Mouse (Mus musculus) neural tube, embryonic 13.5 days (tissue): ENCODE results near the gene Kcnma1. TPM values are rescaled to one million over a fixed set of nuclear protein-coding genes. Genes with fewer than 3 reads are reported as not detected.
A peak's percentile ranks its signal among the peaks of the same experiment; 100 is the strongest.

Experiments
- ATAC-seq: fragments of 200-750 bp; cut with Nextera tagmentation; 2 replicates; pipeline ENCODE4 v1.8.0; 2017; ENCODE audit warnings: low read depth, mild to moderate bottlenecking, moderate TSS enrichment, moderate library complexity
- H3K27ac ChIP-seq: fragments of 300-500 bp; sonication (generic); replicated peaks from 2 replicates; pipeline ENCODE4 v1.5.1; 2015; ENCODE audit warnings: moderate library complexity, mild to moderate bottlenecking, inconsistent platforms
- H3K27me3 ChIP-seq: fragments of 300-500 bp; sonication (generic); 2 replicates; pipeline ENCODE4 v1.6.1; 2015; ENCODE audit warnings: mild to moderate bottlenecking, inconsistent platforms
- H3K36me3 ChIP-seq: fragments of 300-500 bp; sonication (generic); 2 replicates; pipeline ENCODE4 v1.6.1; 2015; ENCODE audit warnings: mild to moderate bottlenecking, inconsistent platforms
- H3K4me1 ChIP-seq: fragments of 300-500 bp; sonication (generic); replicated peaks from 2 replicates; pipeline ENCODE4 v1.6.1; 2015; ENCODE audit warnings: inconsistent platforms
- H3K4me2 ChIP-seq: fragments of 300-500 bp; sonication (generic); 2 replicates; pipeline ENCODE4 v1.6.1; 2015; ENCODE audit warnings: inconsistent platforms, mild to moderate bottlenecking, moderate library complexity
- H3K4me3 ChIP-seq: fragments of 300-500 bp; sonication (generic); 2 replicates; pipeline ENCODE4 v1.5.1; 2015; ENCODE audit warnings: mild to moderate bottlenecking, inconsistent platforms
- H3K9ac ChIP-seq: fragments of 300-500 bp; sonication (generic); 2 replicates; pipeline ENCODE4 v1.6.1; 2015; ENCODE audit warnings: moderate library complexity, mild to moderate bottlenecking, inconsistent platforms
- H3K9me3 ChIP-seq: fragments of 300-500 bp; sonication (generic); 2 replicates; pipeline ENCODE4 v1.6.1; 2016; ENCODE audit warnings: inconsistent platforms
- WGBS: fragments of 180-500 bp; shearing (Covaris S2); methylation state at CpG from one replicate; pipeline ENCODE4 v1.1.7; 2015; 5-methylcytosine and 5-hydroxymethylcytosine counted together
- polyA plus RNA-seq: library from polyadenylated mRNA; unstranded; fragments of >200 nt; fragmentation: Nextera tagmentation; extraction: Ambion mirVana; gene quantifications from 2 replicates; pipeline ENCODE4 v1.2.1, GENCODE M21; 2015

The Kcnma1 gene
- polyA plus RNA-seq, 1 experiment from 2014 or later: 13.1 TPM

- Histone ChIP-seq H3K9me3 (no peaks in the 10 kb centered on the region), H3K9ac (peak overlapping the region; percentile 85), H3K36me3 (no peaks in the 10 kb centered on the region), H3K4me2 (peak overlapping the region; percentile 69), H3K4me3 (peak overlapping the region; percentile 78), H3K27ac (peak overlapping the region; percentile 92), H3K4me1 (peaks cover 40% of the 10 kb centered on the region), H3K27me3 (peaks cover 52% of the 10 kb centered on the region)
- WGBS: under 1% methylated on average over 71 of the region's 82 CpGs
- ATAC-seq: peak; percentile 75
Observed at GRCm38 (mm10) chr14:24004471-24005271, 9.6 kb downstream of the Kcnma1 start.

DNA sequence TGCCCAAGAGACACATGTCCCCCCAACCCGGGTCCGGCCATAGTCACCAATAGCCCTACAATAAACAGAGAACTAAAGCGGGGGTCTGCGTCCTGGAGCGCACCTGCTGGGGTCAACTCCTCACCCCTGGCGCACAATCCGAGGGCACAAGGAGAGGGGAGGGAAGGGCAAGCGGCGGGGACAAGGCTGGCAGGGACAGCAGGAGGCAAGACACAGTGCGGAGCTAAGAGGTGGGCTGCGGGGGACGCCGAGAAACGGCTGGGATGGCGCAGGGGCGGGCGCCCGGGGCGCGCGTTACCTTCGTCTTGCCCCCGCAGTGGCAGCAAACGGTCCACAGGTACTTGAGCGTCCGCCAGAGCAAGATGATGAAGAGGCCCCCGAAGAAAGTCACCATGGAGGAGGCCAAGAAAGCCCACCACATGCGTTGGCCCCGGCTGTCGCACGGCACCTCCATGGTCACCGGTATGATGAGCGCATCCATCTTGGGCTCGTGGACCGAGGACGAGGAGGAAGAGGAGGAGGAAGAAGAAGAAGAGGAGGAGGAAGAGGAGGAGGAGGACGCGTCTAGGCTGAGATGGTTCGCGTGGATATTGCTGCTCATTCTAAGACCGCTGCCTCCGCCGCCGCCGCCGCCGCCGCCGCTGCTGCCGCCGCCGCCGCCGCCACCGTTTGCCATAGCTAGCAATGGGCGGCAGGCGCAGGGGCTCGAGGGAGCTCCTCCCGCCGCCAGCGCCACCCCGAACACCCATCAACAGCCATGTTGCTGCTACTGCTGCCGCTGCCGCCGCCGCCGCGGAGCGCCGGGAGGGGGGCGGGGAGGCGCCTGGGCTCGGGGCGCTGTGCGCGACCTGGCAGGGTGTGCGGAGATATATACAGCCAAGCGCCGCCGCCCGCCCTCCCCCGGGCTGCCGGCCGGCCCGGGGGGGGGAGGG, 10.6 kb downstream of the Kcnma1 start:
- H3K4me2 ChIP-seq: peak overlapping the region; percentile 69
- peak overlapping the region; percentile 92 for H3K27ac ChIP-seq
- under 1% methylated on average over 74 of the region's 85 CpGs for WGBS
- peak; percentile 83 for ATAC-seq
- H3K9ac ChIP-seq: peak overlapping the region; percentile 85
- H3K4me1 ChIP-seq: peaks cover 40% of the 10 kb centered on the region
- no peaks in the 10 kb centered on the region for H3K36me3 ChIP-seq
- H3K9me3 ChIP-seq: no peaks in the 10 kb centered on the region
- peak overlapping the region; percentile 78 for H3K4me3 ChIP-seq
- H3K27me3 ChIP-seq: peaks cover 52% of the 10 kb centered on the region

GRCm38 (mm10) chr14:24002647-24003046, 11.6 kb downstream of the Kcnma1 start:
- no peaks in the 10 kb centered on the region for H3K9me3 ChIP-seq
- H3K27me3 ChIP-seq: peaks cover 47% of the 10 kb centered on the region
- H3K4me1 ChIP-seq: peaks cover 40% of the 10 kb centered on the region
- peak overlapping the region; percentile 69 for H3K4me2 ChIP-seq
- ATAC-seq: no peak
- no peaks in the 10 kb centered on the region for H3K36me3 ChIP-seq
- no peak overlapping the region for H3K27ac ChIP-seq
- WGBS: 56% methylated on average over 5 of the region's 5 CpGs
- peak overlapping the region; percentile 85 for H3K9ac ChIP-seq
- peak overlapping the region; percentile 78 for H3K4me3 ChIP-seq

GRCm38 (mm10) chr14:23997912-23998311, 16.4 kb downstream of the Kcnma1 start:
- no peak for ATAC-seq
- Histone ChIP-seq H3K4me3 (no peak overlapping the region), H3K9me3 (no peaks in the 10 kb centered on the region), H3K4me1 (peaks cover 17% of the 10 kb centered on the region), H3K27ac (no peak overlapping the region), H3K27me3 (peaks cover 18% of the 10 kb centered on the region), H3K4me2 (no peak overlapping the region), H3K9ac (no peak overlapping the region), H3K36me3 (no peaks in the 10 kb centered on the region)
- 79% methylated on average over 6 of the region's 6 CpGs for WGBS

DNA sequence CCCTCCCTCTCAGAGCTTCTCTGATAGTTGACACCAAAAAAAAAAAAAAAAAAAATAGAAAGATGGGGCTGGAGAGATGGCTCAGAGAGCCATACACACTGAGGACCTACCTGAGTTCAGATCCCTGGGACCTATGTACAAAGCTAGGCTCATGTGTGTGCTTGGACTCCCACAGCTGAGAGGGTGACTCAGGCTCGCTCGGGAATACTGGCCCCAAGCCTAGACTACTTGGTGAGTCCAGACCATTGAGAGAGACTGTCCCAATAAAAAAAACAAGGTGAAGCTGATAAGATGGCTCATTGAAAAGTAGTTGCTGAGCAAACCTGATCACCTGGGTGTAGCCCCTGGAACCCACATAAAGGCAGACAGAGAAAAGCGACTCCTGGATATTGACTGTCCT, 18.5 kb downstream of the Kcnma1 start:
- no peak overlapping the region for H3K9ac ChIP-seq
- no peak for ATAC-seq
- no peak overlapping the region for H3K4me3 ChIP-seq
- no peak overlapping the region for H3K27ac ChIP-seq
- no peaks in the 10 kb centered on the region for H3K36me3 ChIP-seq
- H3K9me3 ChIP-seq: no peaks in the 10 kb centered on the region
- H3K27me3 ChIP-seq: peaks cover under 1% of the 10 kb centered on the region; the same call in 1 of the 2 replicates
- H3K4me1 ChIP-seq: peaks cover 1% of the 10 kb centered on the region; the same call in 1 of the 2 replicates
- WGBS: 90% methylated on average over 3 of the region's 3 CpGs
- H3K4me2 ChIP-seq: no peak overlapping the region

DNA sequence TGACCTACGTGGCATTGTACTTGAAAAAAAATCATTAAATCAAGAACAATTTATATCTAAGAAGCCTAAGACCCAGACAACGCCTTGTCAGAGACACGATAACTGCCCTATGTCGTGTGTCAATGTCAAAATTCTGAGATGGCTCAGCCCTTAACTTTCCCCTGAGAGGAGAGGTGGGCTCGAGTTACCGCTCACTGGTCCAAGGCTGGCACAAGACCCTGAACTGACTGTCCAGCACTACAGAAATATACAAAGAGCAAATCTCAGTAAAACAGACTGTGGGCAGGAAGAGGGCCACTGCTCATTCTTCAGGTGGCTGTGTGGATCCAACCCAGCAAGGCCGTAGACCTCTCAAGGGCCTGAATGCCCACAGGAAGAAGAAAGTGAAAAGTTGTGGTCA, 23.4 kb downstream of the Kcnma1 start:
- no peak overlapping the region for H3K4me3 ChIP-seq

GRCm38 (mm10) chr14:23989696-23990095, 24.6 kb downstream of the Kcnma1 start:
- Histone ChIP-seq H3K4me3 (no peak overlapping the region), H3K27ac (no peak overlapping the region), H3K9ac (no peak overlapping the region), H3K36me3 (no peaks in the 10 kb centered on the region), H3K4me1 (peaks cover 10% of the 10 kb centered on the region; the same call in 1 of the 2 replicates), H3K27me3 (no peaks in the 10 kb centered on the region), H3K9me3 (no peaks in the 10 kb centered on the region), H3K4me2 (no peak overlapping the region)
- WGBS: 82% methylated on average over 11 of the region's 11 CpGs
- no peak for ATAC-seq

More for the DNA sequence above, 23.4 kb downstream of the Kcnma1 start:
- WGBS: 86% methylated on average over 7 of the region's 7 CpGs
- no peak for ATAC-seq
- Histone ChIP-seq H3K4me2 (no peak overlapping the region), H3K4me1 (peaks cover 10% of the 10 kb centered on the region; the same call in 1 of the 2 replicates), H3K9ac (no peak overlapping the region), H3K9me3 (no peaks in the 10 kb centered on the region), H3K36me3 (no peaks in the 10 kb centered on the region), H3K27ac (no peak overlapping the region), H3K27me3 (no peaks in the 10 kb centered on the region)

GRCm38 (mm10) chr14:23982205-23982604, 32.1 kb downstream of the Kcnma1 start:
- H3K9me3 ChIP-seq: no peaks in the 10 kb centered on the region
- WGBS: 87% methylated on average over 8 of the region's 8 CpGs
- no peak for ATAC-seq
- H3K27me3 ChIP-seq: no peaks in the 10 kb centered on the region
- no peak overlapping the region for H3K9ac ChIP-seq
- no peak overlapping the region for H3K27ac ChIP-seq
- H3K4me1 ChIP-seq: no peaks in the 10 kb centered on the region
- H3K36me3 ChIP-seq: no peaks in the 10 kb centered on the region
- H3K4me2 ChIP-seq: no peak overlapping the region
- no peak overlapping the region for H3K4me3 ChIP-seq

DNA sequence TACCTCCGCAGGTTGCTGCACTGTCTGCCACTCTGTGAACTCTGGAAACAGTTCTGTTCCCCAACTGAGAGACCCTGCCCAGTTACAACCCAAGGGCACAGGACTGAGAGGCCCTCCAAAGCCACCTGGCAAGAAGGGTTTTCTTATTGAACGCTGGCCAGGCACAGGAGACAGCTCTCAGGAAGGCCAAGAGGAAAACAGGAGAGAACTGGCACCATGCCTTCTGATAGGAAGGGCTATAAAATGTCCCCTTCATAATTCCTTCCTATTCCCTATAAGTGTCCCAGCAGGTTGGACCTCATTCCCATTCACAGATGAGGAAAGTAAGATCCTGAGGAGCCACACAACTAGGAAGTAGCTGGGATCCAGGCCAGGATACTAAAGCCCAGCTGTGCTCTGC, 39.6 kb downstream of the Kcnma1 start:
- H3K27ac ChIP-seq: no peak overlapping the region

DNA sequence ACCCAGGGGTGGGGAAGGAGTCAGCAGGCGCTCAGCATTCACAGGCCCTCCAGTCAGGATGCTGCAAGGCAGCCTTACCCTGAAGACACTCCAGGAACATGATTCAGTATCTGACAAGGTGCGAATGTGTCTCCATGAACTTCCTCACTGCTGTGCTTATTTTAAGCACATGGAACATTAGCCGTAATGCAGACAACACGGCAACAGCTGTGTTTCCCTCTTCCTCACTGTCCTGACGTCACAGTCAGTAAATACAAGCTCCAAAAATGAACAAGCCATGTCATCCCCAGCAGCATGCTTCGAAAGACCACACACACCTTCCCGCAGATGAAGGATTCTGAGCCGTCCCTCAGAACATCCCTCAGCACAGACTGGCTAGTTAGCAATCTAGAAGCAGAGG, 47.8 kb downstream of the Kcnma1 start:
- H3K36me3 ChIP-seq: no peaks in the 10 kb centered on the region
- H3K27me3 ChIP-seq: no peaks in the 10 kb centered on the region
- no peak overlapping the region for H3K4me3 ChIP-seq
- 90% methylated on average over 8 of the region's 8 CpGs for WGBS
- H3K27ac ChIP-seq: no peak overlapping the region
- no peak overlapping the region for H3K4me2 ChIP-seq
- no peak overlapping the region for H3K9ac ChIP-seq
- H3K9me3 ChIP-seq: no peaks in the 10 kb centered on the region
- ATAC-seq: no peak
- no peaks in the 10 kb centered on the region for H3K4me1 ChIP-seq

More for the DNA sequence above, 39.6 kb downstream of the Kcnma1 start:
- Histone ChIP-seq H3K4me1 (no peaks in the 10 kb centered on the region), H3K9ac (no peak overlapping the region), H3K36me3 (no peaks in the 10 kb centered on the region), H3K4me3 (no peak overlapping the region), H3K9me3 (no peaks in the 10 kb centered on the region), H3K27me3 (no peaks in the 10 kb centered on the region), H3K4me2 (no peak overlapping the region)
- ATAC-seq: no peak
- WGBS: 88% methylated on average over 2 of the region's 2 CpGs

- ATAC-seq: no peak
- 88% methylated on average over 11 of the region's 11 CpGs for WGBS
- no peak overlapping the region for H3K9ac ChIP-seq
- no peak overlapping the region for H3K4me2 ChIP-seq
- H3K9me3 ChIP-seq: no peaks in the 10 kb centered on the region
- H3K27ac ChIP-seq: no peak overlapping the region
- no peaks in the 10 kb centered on the region for H3K4me1 ChIP-seq
- H3K27me3 ChIP-seq: no peaks in the 10 kb centered on the region
- H3K36me3 ChIP-seq: no peaks in the 10 kb centered on the region
- H3K4me3 ChIP-seq: no peak overlapping the region
Observed at GRCm38 (mm10) chr14:23959061-23959460, 55.2 kb downstream of the Kcnma1 start.

DNA sequence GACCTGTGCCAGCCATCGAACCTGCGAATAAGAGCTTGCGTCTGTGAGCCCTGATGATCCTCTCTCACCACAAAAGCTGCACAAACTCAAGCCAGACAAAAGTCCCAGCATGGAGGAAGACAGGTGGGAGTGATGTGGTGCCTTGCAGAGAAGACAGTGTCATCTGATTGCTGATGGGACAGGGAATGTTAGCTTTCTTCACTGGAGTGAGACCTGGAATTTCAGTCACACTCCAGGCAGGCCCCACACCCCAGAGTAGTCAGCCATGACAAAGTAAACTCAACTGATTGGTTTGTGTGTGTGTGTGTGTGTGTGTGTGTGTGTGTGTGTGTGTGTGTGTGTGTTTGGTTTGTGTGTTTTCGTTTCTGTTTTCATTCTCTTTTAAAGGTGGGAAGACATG, 57.0 kb downstream of the Kcnma1 start:
- Histone ChIP-seq H3K4me3 (no peak overlapping the region), H3K27me3 (no peaks in the 10 kb centered on the region), H3K9ac (no peak overlapping the region), H3K9me3 (no peaks in the 10 kb centered on the region), H3K4me1 (no peaks in the 10 kb centered on the region), H3K4me2 (no peak overlapping the region), H3K36me3 (no peaks in the 10 kb centered on the region), H3K27ac (no peak overlapping the region)
- ATAC-seq: no peak
- 83% methylated on average over 4 of the region's 4 CpGs for whole genome bisulfite sequencing
